Mouse (Mus musculus) thymus, adult 2 months (tissue): Measurements from ENCODE around the gene Ppt1.

Experiments
- CTCF ChIP-seq: fragments of 200-500 bp; IDR thresholded peaks from 2 replicates; pipeline ENCODE4 v1.5.1; 2012; ENCODE audit warnings: mild to moderate bottlenecking, control low read depth, low read length, moderate library complexity, borderline replicate concordance; ENCODE audit not compliant: control insufficient read depth, poor library complexity, insufficient read depth; ENCODE audit errors: extremely low read depth
- POLR2A ChIP-seq: fragments of 200-500 bp; IDR thresholded peaks from 2 replicates; pipeline ENCODE4 v1.6.1; 2012; ENCODE audit warnings: mild to moderate bottlenecking, low read length, control low read depth, moderate library complexity; ENCODE audit not compliant: control insufficient read depth, poor library complexity, insufficient read depth; ENCODE audit errors: extremely low read depth

GRCm38 (mm10) chr4:122871269-122871668, 35.2 kb downstream of the Ppt1 start:
- TF ChIP-seq CTCF (no peak), POLR2A (no peak)
